Mouse (Mus musculus) T-helper 2 cell (primary cell): ENCODE results near the gene Dync2li1.

Experiments
- in situ Hi-C: fragments of 300-600 bp; cut with MboI, MseI; formaldehyde crosslinking; loops from one replicate; pipeline ENCODE4 v1.15.1; 2025; ENCODE audit warnings: high pct_unique_total_duplicates

Dync2li1 gene

DNA sequence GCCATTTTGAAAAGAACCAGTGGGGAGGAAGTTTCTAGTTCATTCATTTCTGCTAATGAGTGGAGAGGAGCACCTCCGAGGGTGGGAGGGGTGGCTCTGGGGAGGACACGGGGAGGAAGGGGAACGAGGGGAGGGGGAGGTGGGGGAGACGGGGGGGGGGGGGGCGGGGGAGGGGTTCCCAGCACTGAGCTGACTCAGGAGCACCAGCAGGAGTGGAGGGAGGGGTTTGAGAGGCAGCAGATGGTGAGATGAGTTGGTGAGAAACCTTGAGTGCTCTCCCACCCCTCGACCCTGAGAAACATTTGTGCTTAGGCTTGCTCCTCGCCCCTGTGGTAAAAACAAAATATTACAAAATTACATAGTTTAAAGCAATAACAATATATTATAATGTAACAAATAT lies 19.6 kb downstream of the Dync2li1 start:
- in situ Hi-C loops = no loop called here

DNA sequence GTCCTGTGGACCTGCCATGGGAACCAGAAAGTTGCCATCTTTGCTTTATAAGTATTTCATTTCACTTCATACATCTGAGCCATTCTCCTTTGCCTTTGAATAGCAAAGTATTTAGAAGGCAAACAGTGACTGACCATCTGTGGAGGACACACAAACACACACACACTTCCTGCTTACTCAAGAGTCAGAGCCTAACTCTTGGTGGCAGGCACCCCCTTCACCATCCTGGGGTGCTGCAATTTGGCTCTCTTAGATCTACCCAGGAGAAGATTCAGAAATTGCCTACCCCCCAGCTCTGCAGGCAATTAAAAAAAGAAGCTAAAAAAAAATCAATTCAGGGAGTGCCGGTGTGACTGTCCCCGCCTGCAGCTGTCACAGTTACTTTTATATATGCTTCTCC lies 20.2 kb downstream of the Dync2li1 start:
- in situ Hi-C loops = no loop called here

DNA sequence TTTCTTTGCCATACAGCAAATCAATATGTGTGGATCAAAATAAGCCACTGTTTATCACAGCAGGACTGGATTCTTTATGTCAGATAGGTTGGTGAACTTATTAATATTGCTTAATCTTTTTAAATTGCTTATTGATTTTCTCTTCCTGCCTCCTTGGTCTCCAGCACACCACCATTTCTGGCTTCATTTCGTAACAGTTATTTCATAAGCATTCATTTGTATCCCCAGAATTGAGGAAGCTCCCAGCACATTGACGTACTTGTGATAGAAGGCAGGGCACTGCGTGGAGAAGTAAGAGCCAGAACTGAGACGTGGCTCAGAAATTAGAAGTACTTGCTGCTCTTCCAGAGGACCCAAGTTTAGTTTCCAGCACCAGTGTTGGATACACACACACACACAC lies 21.3 kb downstream of the Dync2li1 start:
- in situ Hi-C loops = no loop called here

DNA sequence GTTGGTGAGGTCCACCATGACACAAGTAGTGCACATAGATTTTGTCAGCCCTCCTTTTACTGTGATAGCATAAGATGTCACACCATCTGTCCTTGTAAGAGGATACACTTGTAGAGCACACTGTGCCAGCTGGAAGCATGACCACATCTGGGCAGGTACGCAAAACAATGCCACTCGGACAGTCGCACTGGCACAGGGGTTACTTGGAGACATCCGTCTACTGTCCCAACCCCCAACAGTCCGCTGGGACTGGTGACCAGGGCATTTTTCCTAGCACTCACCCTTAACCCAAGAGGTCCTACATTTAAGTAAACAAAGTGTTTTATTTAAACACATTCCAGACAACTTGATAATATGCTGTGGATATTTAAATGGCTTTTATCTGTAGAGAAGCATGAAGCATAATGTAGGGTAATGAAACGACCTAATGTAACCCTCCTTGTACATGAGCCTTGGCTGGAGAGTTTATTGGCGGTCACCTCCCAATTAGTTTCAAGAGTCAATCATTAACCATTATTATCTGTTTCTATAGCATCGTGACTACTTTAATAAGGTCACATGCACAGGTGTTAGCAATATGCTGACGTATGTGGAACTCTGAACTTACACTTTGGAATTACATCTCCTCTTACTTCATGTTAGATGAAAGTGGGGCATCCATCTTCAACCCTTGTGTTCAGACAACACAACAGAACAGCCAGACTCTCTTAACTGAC lies 24.2 kb downstream of the Dync2li1 start:
- in situ Hi-C loops = no loop called here

DNA sequence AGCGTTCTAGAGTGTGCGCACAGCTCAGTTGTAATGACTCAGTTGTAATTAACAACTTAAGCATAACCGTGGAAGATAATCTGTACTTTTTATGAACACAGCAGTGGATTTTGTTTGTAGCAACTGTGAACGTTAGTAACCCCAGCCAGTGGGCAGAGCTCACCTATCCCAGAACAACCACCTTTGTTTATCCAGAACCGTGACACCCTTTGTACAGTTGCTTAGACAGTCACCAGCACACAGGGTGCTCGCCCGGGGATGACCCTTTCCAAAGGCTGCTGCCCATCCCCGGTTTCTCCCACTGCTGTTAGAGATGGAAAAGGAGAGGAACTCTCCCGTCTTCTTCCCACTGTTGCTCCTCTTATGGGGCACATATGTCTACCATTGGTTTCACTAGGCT lies 27.2 kb downstream of the Dync2li1 start:
- in situ Hi-C loops = no loop called here

DNA sequence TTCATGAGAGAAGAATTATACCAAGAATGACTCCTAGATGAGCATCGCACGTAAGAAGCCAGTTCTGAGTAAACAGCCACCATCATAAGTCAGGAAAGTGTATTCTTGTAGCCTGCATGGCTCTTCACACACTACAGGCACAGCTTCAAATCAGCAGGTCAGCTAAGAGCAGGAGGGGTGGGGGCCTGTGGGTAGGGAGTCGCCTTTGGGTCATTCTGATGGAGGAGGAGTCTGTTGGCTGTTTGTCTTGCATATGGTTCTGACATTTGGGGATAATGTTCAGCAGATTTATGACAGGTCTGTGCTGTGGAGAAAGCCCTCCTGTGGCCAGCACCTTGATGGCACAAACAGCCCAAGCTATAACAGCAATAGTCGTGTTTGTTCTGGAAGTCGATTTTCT lies 29.9 kb downstream of the Dync2li1 start:
- in situ Hi-C loops = no loop called here

DNA sequence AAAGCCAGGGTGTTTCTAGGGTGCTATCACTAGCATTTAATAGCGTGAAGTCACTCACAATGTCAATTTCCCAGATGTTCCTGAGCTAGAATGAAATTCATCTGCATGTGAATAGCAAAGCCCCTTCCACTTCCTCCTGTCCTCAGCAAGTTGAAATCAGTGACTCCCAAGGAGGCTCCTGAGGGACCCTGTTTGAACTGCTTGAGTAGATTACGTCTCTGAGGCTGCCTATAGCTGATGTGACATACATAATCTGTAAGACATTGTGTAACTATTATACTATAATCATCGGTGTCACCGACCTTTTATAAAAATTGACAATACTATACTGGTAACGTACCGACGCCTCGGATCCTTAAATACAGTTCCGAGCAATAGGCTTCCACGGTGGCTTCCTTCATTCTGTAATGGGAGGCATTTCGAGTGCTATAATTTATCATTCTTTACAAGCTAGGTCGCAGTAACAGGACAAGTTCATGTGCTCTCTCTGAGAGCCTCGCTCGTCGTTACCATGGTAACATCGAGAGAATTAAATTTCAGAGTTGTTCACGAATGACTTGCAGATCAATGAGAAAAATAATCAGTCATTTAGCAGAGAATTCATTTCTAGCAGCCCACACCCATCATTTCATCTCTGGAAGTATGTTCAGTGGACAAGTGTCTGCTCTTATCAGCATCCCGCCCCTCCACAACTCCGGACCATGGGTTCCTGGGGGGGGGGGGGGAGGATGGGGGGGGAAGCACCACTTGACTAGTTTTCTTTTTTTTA lies 30.5 kb downstream of the Dync2li1 start:
- in situ Hi-C loops = no loop called here

DNA sequence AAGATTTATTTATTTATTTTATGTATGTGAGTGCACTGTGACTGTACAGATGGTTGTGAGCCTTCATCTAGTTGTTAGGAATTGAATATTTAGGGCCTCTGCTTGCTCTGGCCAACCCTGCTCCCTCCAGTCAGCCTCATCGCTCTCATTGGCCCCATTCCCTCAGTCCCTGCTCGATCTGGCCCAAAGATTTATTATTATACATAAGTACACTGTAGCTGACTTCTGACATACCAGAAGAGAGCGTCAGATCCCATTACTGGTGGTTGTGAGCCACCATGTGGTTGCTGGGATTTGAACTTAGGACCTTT lies 31.1 kb downstream of the Dync2li1 start:
- in situ Hi-C loops = no loop called here

DNA sequence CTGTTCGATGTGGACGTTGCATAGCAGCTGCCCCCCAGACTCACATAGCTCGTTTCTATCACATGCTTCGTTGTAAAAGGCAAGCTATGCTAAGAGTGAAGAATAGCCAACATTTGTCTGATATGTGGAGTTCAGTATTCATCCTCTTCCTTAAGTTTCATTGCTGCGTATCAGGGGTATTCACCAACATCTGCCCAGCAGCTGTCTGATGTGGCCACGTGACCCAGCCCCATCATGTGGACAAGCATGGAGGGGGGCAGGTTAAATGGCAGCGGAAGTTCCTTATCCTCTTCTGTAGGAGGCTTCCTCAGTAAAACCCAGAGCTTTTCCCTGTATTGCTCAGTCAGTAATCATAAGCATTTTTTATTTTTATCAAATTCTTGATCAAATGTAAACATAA lies 31.5 kb downstream of the Dync2li1 start:
- in situ Hi-C loops = no loop called here

DNA sequence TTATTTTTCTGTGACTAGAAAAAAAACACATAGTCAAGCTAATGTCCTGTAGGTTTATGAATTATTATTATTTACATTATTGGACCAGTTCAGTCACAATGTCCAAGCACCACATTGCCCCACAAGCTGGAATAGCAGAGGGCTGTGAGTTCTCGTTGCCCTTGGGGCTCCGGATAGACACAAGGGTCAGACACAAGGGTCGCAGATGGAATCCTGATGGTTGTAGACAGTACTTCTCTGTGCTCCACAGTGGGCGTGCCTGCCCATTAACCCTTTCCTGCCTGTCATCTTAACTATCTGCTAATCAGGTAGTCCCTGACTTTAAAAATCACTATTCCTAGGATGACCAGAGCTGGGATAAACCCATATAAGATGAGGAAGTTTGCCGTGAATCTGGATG lies 31.9 kb downstream of the Dync2li1 start:
- in situ Hi-C loops = no loop called here

DNA sequence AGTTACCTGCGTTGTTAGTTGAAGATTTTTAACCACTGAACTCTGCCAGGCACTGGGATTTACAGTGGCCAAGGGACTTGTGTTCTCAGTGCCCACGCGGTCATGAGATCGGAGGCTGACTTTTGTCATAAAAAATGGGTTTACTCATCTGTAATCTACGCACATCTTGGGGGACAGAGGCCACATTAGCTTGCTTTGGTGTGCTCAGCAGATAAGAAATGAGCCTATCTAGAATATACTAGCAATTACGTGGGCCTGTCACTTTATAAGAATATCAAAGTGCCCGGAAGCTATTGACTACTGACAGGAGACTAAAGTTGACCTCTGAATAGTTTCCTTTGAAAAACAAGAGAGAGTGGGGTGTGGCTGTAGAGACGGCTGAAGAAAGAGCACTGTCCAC lies 32.7 kb downstream of the Dync2li1 start:
- in situ Hi-C loops = no loop called here

DNA sequence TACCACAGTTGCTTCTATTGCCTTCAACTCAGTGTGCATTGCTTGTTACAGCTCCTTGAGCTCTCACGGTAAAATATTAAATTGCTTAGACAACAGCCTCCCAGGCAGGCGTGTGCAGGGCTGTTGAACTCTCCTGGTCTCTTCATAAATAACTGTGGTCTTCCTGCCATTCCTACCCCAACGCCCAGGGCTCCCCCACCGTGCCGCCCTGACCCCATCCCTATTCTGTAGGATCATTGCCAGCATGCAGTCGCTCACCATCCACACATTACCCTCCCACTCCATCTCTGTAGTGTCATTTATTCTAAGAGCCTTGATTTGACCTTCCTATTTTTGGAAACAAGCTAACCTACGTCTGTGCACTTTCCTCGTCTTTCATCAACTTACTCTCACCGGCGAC lies 38.8 kb downstream of the Dync2li1 start:
- in situ Hi-C loops = no loop called here

DNA sequence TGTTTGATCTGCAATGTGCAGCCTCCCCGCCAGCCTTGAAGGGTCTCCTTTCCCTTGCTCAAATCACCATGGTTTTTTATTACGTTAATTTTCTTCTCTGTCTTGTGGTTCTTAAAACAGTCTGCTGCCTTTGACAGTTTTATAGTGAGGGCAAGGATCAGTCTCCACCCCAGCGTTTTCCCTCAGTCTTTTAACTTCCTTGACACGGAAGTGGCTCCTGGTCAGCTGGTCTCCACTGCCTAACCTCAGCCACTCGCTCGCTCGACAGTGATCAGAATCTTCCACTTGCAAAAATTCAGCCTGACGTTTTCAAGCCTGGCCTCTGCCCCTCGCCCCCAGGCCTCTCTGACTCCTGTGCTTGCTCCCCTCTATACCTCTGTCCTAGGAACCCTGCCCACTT lies 39.4 kb downstream of the Dync2li1 start:
- in situ Hi-C loops = no loop called here

DNA sequence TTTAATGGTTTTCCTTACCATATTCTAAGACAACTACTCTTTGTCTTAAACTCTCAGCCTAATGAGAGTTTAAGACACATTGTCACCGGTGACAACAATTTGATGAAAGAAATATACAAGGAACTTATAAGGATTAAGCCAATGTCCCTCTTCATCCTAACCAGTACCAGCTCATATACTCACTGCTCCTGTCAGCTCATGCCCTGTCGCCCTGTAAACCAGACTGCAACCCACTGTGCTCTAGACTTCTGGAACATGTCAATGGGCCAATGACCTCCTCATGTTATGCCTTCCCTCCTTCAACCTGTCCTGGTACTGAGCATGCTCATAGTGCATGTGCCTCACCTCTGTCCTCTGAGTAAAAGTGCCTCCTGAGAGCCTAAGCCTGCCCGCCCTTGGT lies 41.6 kb downstream of the Dync2li1 start:
- in situ Hi-C loops = no loop called here

DNA sequence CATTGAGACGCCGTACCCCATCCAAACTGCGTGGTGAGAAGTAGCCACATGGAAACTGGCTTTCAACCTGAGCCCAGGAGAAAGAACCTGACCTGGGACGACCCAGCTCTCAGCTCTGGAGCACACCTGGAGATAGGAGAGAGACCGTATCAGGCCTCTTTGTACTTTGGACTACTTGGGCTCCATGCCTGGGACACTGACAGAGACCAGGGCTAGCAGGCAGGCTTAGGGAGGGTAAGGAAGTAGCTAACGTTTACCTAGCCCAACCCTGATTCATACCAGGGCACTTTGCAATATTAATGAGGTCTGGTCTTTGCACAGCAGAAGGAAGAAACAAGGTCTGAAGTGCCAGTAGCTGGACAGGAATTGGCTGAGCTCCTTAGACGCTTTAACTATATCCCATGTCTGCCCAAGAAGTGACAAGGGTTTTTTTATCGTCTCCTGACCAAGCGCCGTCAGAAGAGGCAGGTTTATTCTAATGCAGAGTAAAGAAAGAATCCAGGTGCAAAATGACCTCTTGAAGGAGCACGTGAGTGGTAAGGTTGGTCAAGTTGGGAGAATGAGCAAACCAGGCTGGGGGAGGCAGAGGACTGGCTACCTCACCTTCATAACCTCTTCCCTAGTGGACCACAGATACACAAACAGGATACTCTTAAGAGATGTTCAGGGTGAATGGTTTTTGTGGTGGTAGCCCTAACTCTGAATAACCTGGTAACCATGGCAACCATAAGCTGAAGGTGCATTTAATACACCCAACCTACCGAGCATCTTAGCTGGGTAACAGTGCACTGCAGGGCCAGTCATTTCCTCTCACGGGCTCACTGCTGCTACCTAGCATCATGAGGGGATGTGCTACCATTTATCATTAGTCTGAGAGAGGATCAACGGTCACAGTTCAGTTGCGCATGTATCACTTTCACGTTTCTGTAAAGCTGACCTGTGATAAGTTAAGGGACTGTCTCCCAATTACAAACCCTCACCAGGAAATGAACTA lies 46.4 kb downstream of the Dync2li1 start:
- in situ Hi-C loops = no loop called here

DNA sequence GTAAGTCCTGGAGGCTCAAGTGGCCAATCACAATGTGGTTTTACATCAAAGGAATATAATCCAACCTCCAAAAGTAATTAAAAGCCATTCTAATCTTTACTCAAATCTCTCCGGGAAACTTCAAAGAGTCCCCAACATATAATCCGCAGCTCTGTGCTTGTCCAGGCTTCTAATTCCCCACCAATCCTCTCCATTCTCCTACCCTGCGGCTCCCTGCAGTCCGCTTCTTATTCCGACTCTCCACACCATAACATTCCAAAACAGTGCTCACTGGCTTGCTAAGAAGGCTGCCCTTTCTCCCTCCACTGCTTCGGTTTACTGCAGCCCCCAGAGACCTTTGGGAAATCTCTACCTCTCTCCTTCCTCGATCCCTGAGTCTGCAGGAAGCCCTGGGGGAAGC lies 47.8 kb downstream of the Dync2li1 start:
- in situ Hi-C loops = no loop called here

DNA sequence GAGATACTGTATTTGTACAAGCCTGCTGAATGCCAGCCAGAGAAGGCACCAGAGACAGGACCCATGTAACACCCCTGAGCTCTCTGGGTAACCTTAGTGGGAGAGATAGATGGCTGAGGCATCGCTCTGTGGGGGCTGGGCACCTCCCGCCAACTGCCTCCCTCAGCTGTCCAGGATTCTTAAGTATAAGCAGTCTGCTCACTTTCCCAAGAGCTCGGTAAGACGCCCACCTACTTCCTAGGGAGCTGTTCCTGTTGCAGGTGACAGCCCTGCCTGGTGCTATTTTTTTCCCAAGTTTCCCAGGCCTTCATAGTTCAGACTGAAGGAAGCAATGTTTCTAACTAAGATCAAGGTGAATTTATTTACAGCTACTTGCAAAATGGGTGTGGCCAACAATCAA lies 48.9 kb downstream of the Dync2li1 start:
- in situ Hi-C loops = no loop called here

DNA sequence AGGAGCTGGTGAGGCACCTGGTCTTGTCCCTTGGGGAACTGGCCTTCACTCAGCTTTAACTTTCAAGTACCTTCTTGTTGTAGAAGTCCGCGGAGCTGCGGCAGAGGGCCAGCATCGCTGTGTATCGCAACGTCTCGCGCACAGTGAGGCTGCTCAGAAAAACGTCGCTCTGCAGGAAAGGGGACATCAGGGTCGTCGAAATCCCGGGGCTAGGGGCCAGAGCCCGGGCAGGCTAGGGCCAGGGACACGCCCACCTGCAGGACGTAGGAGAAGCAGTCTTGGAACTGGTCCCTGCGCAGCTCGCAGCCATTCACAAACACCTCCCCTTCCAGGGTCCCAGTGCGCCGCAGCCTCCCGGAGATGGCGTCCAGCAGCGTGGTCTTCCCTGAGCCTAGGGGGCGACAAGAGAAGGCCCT lies 49.7 kb downstream of the Dync2li1 start, which contains the start of gene Abcg8:
TSS of gene Abcg8 (plus strand) at position 352 of the 416 bp plus-strand sequence.
- in situ Hi-C loops = no loop called here

DNA sequence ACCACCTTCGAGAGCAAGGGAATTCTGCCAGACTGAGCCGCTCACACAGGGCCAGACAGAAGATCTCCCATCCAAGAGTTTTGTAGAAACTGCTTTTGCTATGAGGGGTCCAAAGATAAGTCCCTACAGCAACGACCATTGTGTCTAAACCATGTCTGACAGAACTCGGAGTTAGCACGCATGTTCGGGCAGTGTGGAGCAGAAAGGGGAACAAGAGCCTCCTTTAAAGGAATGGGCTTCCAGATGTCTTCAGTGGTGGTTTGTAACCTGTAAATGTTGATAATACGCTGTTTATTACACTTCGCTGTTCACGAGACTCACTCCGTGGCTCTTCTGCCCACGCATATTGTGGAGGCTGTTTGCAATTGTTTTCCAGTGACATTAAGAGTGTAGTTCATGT lies 51.3 kb downstream of the Dync2li1 start:
- in situ Hi-C loops = no loop called here

DNA sequence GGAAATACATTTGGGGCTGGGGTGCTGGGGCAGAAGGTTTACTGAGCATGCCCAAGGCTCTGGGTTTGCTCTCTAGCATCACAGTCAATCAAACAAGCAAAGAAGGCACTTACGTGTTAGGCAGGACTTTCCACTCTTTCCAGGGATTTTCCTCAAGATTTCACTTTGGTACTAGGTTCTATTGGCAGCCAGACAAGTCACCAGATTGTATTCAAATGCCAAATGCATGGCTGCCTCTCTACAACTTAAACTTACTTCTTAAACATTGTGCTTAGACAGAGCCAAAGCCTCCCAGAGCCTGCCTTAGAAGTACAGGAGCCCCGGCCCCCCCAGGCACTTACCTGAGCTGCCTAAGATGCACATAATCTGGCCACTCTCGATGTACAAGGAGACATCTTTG lies 55.4 kb downstream of the Dync2li1 start:
- in situ Hi-C loops = no loop called here

DNA sequence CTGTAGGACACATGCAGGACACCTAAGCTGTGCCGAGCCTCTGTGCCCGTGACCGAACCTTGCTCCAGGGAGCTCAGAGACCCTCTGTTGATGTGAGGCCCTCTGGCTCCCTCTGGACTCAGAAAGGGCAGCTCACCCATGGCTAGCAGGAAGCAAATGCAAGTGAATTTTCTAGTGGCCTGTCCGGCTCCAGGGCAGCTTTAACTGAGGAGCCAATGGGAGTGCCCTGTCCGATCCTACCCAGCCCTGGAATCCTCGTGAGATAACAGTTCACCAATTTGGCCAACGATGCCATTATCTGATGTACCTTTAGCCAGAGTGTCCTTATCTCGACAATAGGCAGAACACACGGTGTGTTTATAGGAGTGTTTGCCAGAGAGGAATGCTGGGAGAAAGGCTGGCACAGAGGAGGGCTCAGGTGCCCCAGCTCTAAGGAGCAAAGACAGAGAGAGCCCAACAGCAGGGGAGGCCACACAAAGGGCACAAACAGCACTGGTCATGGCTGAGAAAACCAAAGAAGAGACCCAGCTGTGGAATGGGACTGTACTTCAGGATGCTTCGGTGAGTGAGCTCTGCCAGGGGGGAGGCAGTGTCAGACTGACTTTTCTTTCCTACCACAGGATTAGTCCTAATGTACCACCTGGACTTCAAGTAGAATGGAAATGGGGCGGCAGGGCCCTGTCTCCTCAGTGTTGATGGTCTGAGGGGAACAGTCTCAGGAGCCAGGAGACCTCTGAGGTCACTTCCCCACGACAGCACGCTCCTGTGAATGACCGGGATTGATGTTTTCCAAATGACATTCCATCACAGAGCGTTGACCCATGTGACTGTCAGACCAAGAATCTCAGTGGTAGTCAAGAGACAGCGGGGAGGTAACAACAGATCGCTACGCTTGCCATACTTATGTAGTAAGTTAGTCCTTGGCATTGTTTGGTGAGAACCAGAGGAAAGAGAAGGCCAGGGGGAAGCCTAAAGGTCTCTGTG lies 56.7 kb downstream of the Dync2li1 start, which contains the start of gene Abcg5:
TSS of gene Abcg5 (minus strand) at position 278 of the 984 bp plus-strand sequence.
- in situ Hi-C loops = no loop called here
